Mouse (Mus musculus) urinary bladder, postnatal 14 days (tissue): ENCODE data around the gene Syvn1.
A peak's percentile ranks its signal among the peaks of the same experiment; 100 is the strongest.

Experiments used
- DNase-seq: peaks from one replicate; pipeline ENCODE4 v3.0.0; 2021; ENCODE audit warnings: low spot score

Gene Syvn1

DNA sequence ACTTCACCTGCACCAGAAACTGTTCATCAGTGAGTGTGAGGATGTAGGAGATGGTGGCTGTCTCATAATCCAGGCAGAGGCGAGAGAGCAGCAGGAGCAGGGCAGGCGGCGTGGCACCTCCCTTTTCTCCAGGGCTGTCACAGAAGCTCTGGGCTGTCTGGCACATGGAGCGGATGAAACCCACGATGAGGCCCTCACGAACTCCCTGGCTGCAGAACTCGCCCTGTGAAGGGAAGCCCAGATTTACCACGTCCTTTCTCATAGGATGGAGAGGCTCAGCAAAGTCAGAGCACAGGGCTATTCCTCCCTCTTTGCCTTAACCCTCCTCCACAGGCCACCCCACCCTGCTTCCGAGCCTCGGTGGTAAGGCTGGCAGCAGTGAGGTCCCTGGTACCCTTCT, 23.5 kb downstream of the Syvn1 start:
- DNase-seq = no peak

DNA sequence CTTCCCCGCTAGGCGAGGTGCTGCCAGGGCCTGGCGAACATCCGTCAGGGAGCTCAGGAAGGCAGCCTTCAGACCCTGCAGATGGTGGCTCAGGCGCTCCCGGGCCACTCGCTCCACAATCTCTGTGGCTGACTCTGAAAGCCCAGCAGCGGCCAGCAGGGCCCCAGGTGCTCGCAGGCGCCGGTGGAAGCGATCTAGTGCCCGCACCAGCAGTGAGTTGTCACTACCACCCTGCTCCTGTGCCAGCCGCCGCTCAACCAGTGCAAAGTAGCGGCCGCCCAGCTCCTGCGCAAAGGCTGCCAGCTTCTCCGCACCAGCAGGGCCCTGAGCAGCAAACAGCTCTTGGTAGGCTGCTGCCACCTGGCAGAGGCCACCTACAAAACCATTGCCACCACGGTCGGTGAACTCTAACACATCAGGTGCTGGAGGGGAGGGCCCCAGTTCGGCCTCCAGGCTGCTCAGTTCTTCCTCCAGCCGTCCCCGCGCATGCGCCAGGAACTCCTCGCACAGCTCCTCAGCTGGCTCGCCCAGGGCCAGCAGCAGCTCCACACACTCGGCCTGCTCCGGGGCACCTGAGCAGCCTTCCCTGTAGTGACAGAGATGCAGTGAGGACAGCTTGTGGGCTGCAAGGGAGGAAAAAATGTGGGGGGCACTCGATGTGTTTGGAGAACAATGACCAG, 24.3 kb downstream of the Syvn1 start:
- DNase-seq = no peak

DNA sequence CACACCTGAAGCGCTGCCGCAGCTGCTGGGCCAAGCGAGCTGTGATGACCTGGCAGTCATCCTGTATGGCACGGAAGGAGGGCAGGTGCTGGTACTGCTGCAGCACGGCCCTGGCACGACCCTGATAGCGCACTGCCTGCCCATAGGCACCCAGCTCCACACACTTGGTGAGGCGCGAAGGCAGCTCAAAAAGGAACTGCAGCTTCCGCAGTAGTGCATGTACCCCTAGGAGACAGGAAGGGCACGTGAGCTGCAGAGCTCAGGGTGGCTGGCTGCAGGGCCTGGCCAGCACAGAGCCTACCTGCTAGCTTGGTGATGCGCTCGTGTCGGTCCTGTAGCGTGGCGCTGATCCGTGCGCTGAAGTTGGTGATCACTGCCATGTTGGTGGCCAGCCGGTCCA, 24.9 kb downstream of the Syvn1 start:
- DNase-seq = no peak

DNA sequence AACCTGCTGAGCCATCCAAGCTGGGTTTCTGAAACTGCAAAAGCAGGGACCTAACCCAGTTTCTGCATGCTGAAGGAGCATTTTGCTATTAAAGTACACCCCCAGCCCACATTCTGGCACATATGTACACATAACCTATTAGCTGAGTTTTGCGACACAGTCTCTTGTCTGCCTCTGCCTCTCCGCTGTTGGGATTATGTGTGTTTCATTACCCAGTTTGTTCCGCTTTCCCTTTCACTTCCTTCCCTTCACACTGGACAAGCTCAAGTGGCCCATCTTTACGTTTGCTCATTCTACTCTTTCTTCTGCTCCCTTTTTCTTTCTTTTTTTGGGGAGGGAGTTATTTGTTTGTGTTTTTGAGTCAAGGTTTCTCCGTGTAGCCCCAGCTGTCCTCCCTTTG, 27.5 kb downstream of the Syvn1 start:
- no peak for DNase-seq

DNA sequence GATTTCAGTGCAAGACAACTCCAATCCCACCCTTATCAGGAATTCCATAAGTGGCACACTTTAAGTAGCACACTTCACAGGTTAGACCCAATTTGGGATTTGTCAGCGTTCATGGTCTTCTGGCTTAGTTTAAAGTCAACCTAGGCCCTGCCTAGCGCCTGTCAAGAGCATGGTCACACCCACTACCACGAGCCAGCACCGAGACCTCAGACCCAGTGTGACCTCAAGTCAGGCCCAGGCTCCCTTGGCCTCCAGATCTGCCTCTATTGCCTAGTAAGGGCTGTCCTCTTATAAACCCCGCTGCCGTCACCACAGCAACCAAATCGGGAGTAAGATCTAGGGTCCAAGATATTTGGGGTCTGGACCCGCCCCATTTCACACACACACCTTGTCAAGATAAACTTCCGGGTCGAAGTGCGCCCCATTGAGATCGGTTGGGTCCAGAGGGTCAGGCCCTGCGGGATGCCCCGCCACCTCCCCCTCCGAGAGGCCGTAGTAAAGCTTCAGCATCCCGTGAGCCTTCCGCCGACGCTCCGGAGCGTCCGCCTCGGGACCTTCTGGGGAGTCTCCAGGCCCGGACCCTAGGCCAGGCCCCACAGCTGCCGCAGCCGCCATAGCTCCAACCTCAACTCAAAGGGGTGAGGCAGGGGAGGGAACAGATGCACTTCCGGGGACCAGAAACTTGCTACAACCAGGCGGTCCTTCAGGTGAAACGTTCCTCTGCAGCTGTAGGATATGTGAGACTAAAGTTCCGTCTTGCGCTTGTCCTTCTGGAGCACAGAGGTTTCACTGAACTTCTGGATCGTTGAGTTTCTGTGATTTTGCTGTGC, 30.4 kb downstream of the Syvn1 start, which contains the start of gene Vps51:
TSS of gene Vps51 (minus strand) at position 668 of the 830 bp plus-strand sequence.
- peak; percentile 84 for DNase-seq

DNA sequence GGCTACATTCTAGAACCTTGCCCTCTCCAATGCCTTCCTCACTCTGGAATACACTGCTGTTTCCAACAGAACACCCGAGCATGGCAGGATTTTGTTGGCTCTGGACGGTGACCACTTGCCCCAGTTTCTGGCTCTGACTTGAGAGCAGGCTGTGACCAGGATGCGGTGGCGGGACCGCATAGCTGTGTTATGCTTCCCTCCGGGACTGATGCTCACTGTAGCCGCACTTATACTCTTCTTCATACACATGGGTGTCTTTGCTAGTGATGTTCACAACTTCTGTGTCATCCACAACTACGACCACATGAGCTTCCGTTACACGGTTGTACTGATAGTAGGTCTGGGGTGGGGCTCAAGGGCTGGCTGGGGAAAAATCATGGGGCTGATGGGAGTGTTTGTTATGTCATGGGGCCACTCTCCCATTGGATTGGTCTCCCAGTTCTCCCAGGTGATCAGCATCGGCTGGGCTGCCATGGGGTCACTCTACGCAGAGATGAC, 33.7 kb downstream of the Syvn1 start, which contains the start of gene Tmem262:
TSS of gene Tmem262 (plus strand) at position 51 of the 498 bp plus-strand sequence.
- DNase-seq = no peak

DNA sequence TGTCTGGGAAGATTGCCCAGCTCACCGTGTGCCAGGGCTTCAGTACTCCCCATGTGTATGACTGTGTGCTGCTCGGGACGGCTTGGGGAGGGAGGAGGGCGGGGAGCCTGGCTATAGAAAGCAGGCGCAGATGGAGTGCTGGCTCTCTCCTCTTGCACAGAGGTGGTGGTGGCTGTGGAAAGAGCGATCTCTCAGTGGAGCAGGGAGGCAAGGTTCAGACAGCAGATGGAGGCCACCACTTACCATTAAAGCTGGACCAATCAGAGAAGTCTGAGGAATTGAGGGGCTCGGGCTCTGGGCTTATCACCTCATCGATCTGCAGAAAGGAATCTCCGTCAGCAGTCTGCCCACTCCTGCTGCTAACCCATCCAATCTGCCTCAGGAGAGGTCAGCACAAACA, 35.8 kb downstream of the Syvn1 start, which contains the start of gene Gm28374:
TSS of gene Gm28374 (minus strand) at position 101 of the 400 bp plus-strand sequence.
- DNase-seq = no peak

DNA sequence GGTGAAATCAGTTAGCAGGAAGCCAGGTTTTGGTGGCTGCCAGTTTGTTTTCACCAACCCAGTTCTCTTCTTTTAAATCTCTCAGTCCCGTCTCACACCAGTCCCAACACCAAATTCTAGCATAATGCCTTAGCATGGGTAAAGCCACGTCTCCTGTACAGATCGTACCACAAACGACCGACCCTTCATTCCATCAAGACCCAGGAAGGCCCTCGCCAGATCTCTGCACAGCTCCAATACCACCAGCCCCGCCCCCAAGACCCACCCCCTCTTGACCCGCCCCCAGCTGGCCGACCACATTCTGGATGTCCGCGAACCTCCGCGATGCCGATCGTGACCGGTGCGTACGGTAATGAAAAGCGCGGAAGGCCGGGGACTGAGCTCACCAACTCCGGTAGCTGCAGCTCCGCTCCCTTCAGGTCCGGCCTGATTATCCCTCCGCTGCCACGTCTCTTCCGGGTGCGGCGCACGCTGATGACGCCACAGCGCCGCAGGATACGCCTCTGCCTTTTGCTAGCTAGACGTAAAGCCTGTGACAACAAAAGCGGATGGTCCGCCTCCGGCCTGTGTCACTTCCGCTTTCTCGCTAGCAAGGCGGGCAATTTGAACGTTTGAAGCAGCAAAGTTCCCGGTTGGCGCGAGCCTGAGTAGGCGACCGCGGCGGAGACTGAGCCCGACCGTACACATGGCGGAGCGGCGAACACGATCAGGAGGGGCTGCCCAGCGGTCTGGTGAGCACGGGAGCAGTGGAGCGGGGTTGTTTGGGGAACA, 38.3 kb downstream of the Syvn1 start, which contains the start of the genes Zfpl1 and Cdca5:
TSS of gene Zfpl1 (minus strand) at position 479 of the 771 bp plus-strand sequence.
TSS of gene Cdca5 (plus strand) at position 506 of the 771 bp plus-strand sequence.
- DNase-seq = peak; percentile 96

DNA sequence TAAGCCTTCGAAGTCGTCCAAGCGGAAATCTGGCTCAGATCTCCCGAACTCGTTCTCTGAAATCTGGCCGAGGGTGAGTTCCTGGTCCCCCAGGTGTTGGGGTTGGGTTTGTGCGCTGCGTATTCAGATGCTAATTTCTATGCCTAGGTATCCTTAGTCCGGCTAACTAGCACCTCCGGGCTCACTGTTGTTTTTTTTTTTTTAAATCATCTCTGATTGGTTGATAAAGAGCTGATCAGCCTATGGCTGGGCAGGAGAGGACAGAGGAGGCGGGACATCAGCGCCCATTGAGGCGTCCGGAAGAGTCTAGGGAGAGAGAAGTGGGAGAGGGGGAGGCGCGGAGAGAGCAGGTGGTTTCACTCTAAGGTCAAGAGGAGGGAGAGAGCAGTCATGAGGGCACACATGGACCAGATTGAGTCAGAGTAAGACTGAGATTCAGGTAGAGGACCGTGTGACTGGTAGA, 39.1 kb downstream of the Syvn1 start:
- peak; percentile 58 for DNase-seq

DNA sequence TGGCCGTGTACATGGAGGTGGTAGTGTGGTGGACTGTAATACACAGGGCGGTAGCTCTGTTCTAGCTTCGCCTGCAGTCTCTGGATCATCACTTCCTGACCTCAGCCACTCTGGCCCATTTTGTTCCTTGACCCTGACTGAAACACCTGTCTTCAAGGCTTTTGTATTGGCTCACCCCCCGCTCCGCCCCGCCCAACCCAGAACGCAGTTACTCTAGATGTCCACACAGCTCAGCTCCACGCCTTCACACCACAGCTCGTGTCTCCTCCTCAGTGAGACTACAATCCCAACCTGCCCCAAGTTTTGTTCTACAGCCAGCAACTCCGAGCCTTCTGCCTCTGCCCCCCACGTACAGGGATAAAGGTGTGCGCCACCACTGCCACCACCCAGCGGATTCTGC, 42.5 kb downstream of the Syvn1 start:
- DNase-seq = no peak

DNA sequence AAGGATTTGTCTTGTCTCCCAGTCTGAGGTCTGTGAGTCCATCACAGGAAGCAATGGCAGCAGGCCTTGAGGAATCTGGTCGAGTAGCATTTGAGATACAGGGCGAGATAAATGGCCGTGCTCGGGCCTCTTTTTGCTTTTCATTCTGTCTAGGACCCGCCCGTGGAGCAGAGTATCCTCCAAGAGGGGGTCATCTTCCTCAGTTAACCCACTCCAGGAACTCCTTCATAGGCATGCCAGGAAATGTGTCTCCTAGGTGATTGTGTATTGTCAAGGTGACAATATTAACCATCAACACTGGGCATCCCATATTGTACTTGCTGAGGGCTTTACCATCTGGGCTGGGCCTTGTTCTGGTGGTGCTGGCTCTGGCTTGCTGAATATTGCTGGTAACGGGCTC, 47.7 kb downstream of the Syvn1 start, which contains the start of gene AC131692.1:
TSS of gene AC131692.1 (plus strand) at position 301 of the 400 bp plus-strand sequence.
- DNase-seq = no peak

DNA sequence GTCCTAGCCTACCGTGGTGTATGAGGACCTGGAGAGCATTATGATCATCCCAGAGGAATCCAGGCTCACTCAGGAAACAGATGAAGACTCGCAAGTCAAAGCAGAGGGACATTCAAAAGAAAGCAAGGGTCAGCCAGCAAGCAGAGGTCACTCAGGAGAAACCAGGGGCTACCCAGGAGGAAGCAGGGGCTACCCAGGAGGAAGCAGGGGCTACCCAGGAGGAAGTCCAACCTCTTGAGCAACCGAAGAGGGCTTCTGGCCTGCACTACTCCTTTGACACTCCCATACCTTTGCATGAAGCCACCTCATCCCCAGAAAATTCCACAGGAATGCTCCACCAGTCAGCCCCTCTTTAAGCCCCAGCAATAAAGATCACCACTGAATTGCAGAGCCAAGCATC, 51.5 kb downstream of the Syvn1 start:
- no peak for DNase-seq

DNA sequence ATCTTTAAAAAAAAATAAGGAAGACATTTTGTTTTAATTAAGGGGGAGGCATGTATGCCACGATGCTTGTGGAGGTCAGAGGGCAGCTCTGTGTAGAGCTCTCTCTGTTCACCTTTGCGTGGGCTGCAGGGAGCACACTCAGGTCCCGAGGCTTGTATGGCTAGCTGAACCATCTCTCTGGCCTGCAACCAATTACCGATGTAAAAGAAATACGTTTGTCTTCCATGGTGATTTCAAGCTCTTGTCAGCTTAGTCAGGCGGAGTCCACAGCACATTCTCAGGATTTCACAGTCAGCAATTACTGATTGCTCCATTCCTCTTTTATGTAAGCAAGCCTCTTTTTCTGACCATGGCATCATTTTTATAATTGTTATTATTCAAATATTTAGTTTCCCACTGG, 54.8 kb downstream of the Syvn1 start:
- DNase-seq = no peak

DNA sequence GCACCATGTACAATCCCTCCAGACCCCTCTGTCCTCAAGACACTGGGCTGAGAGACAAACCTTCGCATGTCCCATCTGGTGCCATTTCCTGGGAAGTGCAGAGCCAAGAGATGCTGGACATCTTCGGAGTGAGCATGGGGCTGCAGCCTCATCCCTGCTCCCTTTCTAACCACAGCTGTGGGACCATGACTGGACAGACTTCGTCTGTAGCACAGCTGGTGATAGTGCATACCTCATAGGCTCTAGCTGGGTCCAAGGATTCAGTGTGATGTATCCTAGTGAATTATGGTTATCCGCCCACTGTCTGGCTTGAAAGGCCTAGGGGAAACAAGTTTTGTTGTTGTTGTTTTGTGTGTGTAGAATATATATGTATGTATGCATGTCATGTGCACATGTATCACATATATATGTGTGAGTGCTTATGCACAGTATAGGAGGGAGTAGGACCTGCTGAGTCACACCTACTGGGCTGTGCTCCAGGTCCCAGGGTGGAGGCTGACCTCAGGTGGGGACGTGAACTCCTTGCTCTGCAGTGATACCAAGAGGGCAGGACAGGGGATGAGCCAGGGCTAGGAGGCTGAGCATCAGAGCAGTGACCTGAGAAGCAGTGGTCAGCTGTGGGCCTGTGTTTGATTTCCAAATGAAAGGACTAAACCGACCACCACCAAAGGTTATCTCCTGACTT, 55.9 kb downstream of the Syvn1 start:
- DNase-seq = no peak
